Mouse (Mus musculus) megakaryocyte, embryonic 14.5 days (primary cell): ENCODE data around the gene Fdx1l.

Experiments
- FLI1 ChIP-seq: IDR thresholded peaks from 2 replicates; pipeline ENCODE4 v1.6.1; 2012; ENCODE audit warnings: low read length, inconsistent platforms, mixed read lengths
- GATA1 ChIP-seq: IDR thresholded peaks from 3 replicates; pipeline ENCODE4 v1.6.1; 2012; ENCODE audit warnings: mixed read lengths, low read length, inconsistent platforms, borderline replicate concordance

- no peak for TF ChIP-seq FLI1
- no peak for TF ChIP-seq GATA1
Observed at GRCm38 (mm10) chr9:21035586-21035985, 37.8 kb downstream of the Fdx1l start.
